Mouse (Mus musculus) c-Kit-positive CD71-positive TER-119-negative erythroid progenitor cells, embryonic 14.5 days (primary cell): ENCODE measurements around the gene Myo10.

Experiments
- DNase-seq: peaks from one replicate; pipeline ENCODE4 v3.0.0-alpha.2; 2013; ENCODE audit warnings: low read depth

The Myo10 gene

DNA sequence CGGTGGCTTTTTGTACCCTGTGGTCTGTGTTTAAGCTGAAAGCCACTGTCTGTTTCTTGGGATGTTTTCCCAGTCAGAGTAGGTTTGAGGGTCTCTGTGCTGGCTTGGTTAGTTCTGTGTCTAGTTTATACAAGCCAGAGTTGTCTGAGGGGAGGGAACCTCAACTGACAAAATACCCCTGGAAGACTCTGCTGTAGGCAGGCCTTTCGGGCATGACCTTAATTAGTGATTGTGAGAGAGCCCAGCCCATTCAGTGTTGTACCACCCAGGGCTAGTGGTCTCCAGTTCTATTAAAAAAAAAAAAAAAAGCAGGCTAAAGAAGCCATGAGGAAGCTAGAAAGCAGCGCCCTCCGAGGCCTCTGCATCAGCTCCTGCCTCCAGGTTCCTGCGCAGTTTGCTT, 30.0 kb downstream of the Myo10 start:
- DNase-seq: no peak

GRCm38 (mm10) chr15:25652933-25653332, 30.6 kb downstream of the Myo10 start:
- no peak for DNase-seq

DNA sequence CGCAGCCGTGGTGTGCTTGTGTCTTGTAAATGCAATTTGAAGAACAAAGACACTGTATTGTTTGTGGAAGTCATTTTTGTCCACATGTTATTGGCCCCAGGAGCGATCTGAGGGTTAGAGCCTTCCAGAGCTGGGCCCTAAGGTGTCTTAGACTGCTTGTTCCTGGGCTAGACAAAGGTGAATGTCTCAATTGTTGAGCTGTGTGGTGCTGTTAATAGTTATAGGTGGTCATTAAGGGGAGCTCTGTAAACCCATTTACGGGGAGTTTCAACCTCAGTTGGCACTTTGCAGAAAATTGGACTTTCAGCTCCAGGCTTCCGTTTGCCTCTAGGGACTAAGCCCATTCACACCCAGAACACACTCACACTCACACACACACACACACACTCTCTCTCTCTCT, 31.4 kb downstream of the Myo10 start:
- DNase-seq: no peak

DNA sequence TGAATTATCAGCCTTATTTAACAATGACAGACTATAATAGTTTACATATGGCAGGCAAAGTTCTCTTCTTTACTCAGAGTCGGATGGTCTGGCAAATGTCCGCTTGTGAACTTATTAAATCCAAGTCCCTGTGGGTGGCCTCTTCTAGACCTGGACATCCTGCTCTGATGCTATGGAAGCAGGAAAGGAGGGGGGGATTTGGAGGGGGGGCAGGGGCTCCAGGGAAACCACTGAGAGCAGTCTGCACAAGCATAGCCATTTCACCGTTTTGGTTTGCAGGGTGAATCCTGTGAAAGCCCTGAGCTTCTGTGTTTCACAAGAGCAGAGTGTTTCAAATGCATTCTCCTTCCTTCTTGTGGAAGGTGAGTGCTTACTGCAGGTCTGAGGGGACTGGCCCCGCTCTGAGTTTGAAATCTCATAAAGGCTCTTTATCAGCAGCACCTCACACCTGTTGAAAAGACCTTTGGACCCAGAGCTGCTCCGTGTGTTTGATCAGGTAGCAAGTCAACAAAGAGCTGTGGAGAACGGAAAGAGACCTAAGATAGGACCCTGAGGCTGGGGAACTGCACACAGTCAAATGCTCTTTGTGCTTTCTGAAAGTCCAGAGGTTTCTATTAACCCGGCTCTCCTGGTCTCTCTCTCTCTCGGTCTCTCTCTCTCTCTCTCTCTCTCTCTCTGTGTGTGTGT, 40.7 kb downstream of the Myo10 start:
- DNase-seq: no peak

GRCm38 (mm10) chr15:25669283-25670247, 47.2 kb downstream of the Myo10 start:
- no peak for DNase-seq

- DNase-seq: no peak
Observed at GRCm38 (mm10) chr15:25673231-25673980, 51.1 kb downstream of the Myo10 start.

DNA sequence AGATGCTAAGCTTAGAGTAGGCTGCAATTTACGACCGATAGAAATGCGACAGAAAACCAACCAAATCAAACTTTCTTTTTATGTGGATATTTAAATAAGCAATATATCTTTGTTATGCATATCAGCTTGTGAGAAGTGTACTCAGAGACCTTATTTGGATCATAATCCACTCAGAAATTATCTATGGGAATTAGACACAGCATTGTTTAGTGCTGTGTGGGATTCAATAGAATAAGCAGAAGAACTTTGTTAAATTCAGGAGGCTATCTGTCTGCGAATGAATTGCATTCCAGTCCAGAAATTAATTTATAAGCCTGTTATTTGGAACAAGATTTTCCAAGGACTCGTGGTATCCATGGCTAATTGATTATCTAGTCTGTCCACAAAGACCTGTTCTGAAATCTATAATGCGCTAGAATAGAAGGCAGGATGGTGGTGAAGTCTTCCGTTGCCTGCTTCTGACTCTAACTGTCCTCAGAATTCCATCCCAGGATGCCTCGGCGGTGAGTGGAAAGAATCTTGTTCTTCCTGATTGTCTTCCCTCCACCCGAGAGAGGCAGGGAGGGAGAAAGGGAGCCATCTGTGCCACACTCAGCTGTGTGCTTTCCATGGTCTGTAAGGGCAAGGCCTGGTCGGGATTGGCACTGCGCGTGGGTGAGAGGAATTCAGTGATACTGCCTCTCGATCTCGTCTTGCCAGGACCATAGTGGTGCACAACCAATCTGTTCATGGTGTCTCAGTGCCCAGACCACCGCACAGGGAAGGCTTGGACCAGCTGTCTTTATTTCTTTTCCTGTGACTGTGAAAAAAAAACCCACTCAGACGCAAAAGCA, 52.0 kb downstream of the Myo10 start:
- DNase-seq: no peak

GRCm38 (mm10) chr15:25674932-25675250, 52.6 kb downstream of the Myo10 start:
- no peak for DNase-seq

DNA sequence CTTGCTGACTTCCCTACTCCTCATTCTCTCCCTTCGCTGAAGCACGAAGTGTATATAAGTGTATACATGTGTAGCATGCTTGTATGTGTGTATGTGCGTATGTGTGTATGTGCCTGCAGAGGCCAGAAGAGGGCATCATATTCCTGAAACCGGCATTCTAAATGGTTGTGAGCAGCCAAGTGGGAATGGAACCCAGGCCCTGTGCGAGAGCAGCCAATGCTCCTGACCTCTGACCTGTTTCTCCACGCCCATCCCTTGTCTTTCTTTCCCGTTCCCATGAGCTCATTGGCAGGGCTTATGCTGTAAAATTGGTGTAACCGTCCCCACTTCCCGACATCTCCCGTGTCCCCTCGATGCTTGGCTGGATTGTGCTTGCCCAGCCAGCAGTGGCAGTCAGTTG, 53.0 kb downstream of the Myo10 start:
- no peak for DNase-seq

- no peak for DNase-seq
Observed at GRCm38 (mm10) chr15:25676056-25676785, 53.9 kb downstream of the Myo10 start.

DNA sequence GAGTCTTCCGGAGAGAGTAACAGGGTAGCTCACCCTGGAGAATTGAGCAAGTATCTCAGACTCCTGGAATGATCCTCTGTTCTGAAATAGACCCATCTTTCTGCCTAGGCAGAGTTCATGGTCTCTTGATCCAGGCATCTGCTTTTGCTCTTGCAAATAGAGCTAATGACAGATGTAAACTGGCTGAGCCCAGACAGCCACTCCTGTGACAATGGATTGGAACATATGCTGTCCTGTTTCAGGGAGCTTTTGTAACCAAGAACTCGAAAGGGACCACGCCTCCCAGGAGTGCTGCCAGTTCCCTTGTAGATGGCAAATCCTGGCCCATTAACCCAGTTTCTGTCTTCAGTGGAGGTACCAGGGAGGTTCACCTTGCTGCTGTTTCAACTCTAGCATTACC, 56.8 kb downstream of the Myo10 start:
- DNase-seq: no peak

DNA sequence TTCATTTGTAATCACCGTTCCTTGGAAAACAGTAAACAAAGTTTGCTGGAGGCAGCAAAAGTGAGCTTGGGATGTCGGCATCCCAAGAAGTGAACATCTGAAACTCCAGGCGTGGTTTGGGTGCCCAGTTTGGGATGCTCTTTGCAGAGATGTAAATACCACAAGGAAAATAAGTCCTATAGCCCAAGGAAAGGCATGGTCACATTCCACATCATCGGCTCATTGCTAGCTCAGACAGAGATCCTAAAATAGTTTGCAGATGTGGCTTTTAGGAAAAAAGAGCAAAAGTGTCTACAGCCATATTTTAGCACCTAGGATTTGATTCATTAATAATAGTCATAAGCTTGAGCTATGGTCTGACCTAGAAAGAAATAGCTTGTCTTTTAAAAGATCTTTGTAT, 57.3 kb downstream of the Myo10 start:
- no peak for DNase-seq

GRCm38 (mm10) chr15:25680269-25680818, 58.0 kb downstream of the Myo10 start:
- no peak for DNase-seq

DNA sequence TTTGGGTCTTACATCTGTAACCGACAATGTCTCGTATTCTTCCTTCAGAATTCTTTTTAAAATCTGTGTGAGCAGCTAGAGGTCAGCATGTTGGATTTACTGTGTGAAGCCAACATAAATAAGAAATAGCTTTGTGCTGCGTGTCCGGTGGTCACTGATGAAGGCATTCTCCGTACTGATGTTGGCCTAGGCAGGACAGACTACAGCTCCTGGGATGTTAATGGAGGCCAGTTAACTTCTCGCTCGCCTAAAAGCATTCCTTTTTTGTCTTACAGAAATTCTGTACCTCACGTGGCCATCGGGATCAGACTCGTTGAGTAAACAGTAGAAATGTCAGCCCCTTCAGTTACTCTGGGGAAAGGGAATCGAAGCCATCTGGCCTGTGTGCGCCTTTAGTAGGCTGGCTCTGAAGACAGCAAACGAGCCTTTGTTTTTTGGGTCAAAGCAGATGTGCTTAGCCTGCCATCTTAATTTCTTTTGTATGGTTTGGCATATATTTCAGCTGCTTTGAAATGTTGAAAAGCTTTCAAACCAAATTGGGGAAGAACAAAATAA, 60.7 kb downstream of the Myo10 start:
- no peak for DNase-seq

DNA sequence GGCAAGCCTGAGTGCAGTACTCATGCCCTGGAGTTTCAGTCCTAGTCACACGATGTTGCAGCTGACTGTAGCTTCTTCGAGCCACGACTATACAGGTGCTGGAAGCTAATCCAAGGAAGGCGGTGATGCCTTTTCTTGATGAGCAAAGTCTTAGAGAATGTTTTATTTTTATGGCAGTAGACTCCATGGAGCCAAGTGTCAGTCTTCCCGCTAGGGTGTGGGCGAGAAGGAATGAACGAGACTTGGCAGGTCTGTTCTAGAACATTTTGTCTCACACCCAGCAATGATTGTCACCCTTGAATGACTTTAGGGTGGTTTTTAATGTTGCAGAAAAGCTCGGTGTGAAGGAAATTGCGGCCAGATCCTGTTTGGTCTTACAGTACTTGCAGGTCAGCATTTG, 62.9 kb downstream of the Myo10 start:
- no peak for DNase-seq

DNA sequence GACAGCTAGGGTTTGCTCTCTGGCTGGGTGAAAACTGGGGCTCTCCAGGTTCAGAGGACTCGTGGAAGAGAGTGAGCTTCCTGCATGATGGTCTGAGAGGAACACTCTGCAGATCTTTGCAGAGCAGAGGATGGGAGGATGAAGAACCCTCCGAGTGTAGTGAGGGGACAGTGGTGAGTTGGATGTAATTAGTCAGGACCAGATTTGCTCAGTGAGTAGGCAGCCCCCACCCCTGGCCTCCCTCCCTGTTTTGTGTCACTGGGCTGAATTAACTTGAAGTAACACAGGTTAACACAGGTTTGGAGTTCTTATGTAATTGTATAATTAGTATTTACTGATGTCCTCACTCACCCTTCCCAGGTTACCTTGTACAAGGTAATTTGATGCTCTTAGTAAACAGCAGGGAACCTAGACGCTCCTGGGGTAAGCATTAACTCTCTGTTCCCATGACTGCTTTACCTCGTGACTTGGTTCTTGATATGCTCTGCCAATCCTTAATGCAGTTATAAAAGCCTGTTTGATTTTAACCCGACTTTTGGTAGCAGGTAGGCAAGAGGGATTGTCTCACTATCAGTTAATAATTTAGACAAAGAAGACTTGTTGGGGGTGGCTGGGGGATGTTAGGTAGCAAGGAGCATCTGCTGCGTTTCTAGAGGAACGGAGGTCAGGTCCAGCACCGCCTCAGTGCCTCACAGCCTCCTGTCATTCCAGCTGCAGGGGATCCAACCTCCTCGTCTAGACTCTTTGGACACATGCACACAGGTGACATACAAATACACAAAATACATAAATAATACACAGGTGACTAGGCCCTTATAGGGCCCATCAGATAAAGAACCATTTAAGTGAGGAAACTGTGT, 66.3 kb downstream of the Myo10 start:
- no peak for DNase-seq

- DNase-seq: no peak
Observed at GRCm38 (mm10) chr15:25689477-25689876, 67.2 kb downstream of the Myo10 start.

DNA sequence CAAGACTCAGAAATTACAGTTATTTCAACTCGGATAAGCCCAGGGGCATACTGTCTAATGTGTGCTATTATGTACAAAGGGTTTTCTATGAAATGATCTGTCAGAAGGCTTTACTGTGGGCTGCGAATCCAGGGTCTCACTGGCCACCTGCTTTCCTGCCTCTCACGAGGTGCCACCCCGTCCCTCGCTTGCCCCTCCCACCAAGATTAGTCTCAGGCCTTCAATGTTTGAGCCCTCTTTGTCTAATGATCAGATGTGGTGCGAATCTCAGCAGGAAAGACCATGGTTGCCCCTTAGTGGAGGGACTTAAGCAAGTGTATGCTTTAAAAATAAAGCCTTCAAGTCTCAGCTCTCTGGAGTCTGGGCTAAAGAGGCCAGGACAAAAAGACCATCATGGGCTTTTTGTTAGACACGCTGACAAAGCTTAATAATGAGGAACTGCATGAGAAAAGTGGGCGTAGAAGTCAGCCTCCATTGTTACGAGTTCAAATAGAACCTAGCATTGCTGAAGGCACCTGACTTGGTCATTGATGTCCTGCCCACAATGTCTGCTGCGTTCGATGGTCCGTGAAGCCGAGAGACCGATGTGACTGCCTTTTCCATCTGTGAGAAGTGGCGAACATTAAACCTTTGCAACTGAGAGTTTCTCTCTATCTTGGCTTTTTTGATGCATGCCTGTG, 67.9 kb downstream of the Myo10 start:
- DNase-seq: no peak

DNA sequence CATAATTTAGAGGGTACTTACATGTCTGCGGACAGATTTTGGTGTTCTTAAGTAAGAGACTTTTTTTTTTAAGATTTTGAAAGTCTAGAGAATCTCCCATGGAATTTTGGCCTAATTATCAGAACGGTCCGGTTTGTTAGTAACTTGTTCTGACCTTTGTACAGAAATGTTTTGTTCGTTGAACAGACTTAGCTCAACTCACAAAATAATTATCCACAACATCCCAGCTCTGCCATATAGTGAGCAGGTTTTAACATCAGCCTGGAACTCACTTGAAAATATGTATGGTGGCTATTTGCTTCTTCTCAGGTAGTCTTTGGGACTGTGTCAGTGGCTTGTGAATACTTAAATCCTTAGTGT, 68.4 kb downstream of the Myo10 start:
- DNase-seq: no peak
